Mouse (Mus musculus) neutrophil, adult 65 days (primary cell): ENCODE data around the gene H3f3a. TPM values are rescaled to one million over a fixed set of nuclear protein-coding genes. Genes with fewer than 3 reads are reported as not detected.

Source experiments
- total RNA-seq: library from RNA; stranded (reverse); gene quantifications from 2 replicates; pipeline ENCODE4 v1.2.4, GENCODE M21; 2023

H3f3a gene
- 1,080 and 1,609 TPM in 2 replicates for total RNA-seq

GRCm38 (mm10) chr1:180813885-180814740 lies at the start of gene H3f3a:
Gene H3f3a (minus strand): TSS chr1:180813943.

GRCm38 (mm10) chr1:180850316-180851270 lies 36.9 kb upstream of the H3f3a start, which contains the start of gene Sde2:
Gene Sde2 (plus strand): TSS chr1:180851127.

Other genes starting within 250 kb of the H3f3a start
- 30.9 and 46.7 TPM in 2 replicates for gene Parp1, start 245.0 kb downstream of the H3f3a start, total RNA-seq
- 8.5 and 13.7 TPM in 2 replicates for gene Lin9, start 172.8 kb downstream of the H3f3a start, total RNA-seq
- gene Mixl1, start 116.9 kb downstream of the H3f3a start, total RNA-seq = not detected in 2 replicates
- gene Acbd3, start 87.9 kb downstream of the H3f3a start, total RNA-seq = 33.0 and 39.6 TPM in 2 replicates
- gene Sde2, start 37.2 kb upstream of the H3f3a start, total RNA-seq = 81.2 and 122 TPM in 2 replicates
- gene Lefty2, start 79.2 kb upstream of the H3f3a start, total RNA-seq = not detected in 2 replicates
- 11.2 and 13.5 TPM in 2 replicates for gene Pycr2, start 90.3 kb upstream of the H3f3a start, total RNA-seq
- not detected in 2 replicates for gene Lefty1, start 121.1 kb upstream of the H3f3a start, total RNA-seq
- 80.0 and 87.9 TPM in 2 replicates for gene Tmem63a, start 128.4 kb upstream of the H3f3a start, total RNA-seq
- 0.44 and 0.52 TPM in 2 replicates for gene Ephx1, start 207.0 kb upstream of the H3f3a start, total RNA-seq
- not detected in 2 replicates for gene 9130409I23Rik, start 237.3 kb upstream of the H3f3a start, total RNA-seq